Mouse (Mus musculus) adrenal gland, adult 18-20 months (tissue): ENCODE data around the gene Tenm3. TPM values are rescaled to one million over a fixed set of nuclear protein-coding genes. Genes with fewer than 3 reads are reported as not detected.

Source experiments
- DNase-seq, 2 experiments: peaks; one replicate each; pipeline ENCODE4 v3.0.0; 2021 to 2022; ENCODE audit warnings: low spot score in 2 of 2
- total RNA-seq, 2 experiments: library from RNA; stranded (reverse); gene quantifications; 1 replicate in 1 of 2; 2 replicates in 1 of 2; pipeline ENCODE4 v1.2.3; 2021

Tenm3 gene
- total RNA-seq, 2 experiments from 2014 or later = 2.3 to 9.7 TPM

DNA sequence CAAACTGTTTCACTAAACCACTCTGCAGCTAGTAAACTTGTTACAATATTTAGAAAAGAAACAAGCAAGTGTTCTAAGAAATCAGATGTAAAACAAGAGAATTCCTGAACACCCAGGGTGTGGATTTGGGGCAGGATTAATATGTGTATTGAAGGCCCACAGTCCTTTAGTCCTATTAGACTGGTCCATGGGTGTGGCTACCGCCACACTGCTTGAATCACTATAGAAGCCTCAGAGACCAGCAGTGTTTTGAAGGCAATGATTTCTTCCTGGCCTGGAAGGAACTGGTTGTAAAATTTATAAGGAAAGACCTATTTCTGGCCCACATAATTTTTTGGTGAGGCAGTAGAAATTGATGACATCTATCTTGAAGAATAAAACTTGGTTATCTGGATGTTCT, 33.1 kb downstream of the Tenm3 start:
- no peak for DNase-seq

DNA sequence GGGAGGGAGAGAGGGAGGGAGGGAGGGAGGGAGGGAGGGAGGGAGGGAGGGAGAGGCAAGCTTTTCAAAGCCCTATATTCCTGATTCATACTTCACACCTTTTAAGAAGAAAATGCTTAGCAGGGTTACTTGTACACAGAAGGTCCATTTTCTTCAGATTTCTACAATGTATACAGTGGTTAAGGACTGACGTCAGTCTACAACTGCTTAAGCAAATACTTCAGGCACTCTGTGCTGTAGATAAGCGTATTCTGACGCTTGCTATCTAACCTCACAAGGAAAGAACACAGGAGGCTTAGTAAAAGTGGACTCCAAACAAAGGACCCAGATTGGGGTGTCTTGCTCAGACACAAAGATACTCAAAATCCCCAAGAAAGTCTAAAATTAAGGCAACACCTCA, 34.6 kb downstream of the Tenm3 start:
- DNase-seq = no peak

DNA sequence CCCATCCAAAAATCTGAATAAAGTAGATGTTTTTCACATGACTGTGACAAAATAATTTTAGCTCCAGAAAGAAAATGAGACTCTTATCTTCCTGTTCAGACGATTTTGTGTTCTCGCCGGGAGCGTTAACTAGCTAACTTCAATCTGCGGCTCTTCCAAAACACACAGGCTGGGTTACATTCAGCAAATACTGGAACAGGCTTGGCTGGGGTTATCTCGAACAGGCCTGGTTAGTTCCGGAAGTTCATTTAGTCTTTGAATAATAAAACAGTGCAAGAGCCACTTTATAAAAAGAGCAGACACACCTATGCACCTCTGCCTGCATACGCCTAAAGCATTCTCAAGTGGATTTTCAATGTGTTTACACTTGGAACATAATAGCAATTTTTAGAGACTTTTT, 40.7 kb downstream of the Tenm3 start:
- DNase-seq = no peak

DNA sequence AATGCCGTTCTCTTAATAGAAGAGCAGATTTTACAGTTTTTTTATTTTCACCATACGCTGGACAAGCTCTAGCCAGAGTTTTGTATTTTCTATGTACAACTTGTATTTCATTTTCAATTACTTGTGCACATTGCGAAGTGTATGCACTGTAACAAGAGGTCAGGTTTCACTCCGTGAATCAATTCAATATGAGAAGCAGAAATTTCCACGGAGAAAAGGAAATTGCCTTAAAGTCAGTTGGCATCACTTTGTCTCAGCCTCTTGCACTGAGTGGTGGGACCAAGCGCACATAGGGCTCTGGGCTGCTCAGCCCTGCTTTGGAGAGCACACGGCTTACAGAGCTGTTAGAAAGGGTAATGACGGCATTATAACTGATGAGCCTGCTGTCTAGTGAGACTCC, 41.5 kb downstream of the Tenm3 start:
- no peak for DNase-seq

DNA sequence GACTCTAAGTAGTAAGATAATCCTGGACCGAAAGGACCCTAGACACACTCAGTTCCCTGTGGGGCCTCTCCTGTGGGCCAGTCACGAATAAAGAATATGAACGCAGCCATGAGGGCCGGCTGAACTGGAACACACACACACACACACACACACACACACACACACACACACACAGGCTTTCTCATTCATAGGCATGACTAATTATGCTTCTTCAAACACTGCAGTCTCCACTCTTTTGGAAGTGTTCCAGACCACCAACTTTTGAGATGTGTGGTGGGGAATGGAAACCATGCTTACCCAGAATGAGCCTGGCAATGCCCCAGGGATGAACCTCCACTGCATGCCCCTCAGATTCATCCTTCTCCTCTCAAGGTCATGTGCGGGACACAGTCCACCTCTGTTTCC, 45.8 kb downstream of the Tenm3 start:
- DNase-seq = no peak

DNA sequence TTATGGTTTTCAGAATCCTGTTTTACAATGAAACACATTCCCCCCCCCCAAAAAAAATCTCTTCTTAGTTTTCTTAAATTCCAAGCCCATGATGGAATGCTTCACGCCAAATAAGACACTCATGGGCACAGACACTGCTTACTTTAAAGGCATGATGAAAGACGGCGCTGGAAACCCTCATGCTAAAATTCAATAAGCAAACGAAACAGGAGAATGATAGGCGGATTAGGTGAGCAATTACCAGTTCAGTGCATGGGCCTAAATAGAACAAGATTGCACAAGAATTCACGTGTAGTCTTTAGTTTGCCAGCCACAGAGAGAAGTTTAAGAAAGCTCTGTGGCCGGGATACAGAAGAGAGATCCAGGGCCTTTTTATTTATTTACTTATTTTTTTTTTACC, 49.5 kb downstream of the Tenm3 start:
- DNase-seq = no peak

DNA sequence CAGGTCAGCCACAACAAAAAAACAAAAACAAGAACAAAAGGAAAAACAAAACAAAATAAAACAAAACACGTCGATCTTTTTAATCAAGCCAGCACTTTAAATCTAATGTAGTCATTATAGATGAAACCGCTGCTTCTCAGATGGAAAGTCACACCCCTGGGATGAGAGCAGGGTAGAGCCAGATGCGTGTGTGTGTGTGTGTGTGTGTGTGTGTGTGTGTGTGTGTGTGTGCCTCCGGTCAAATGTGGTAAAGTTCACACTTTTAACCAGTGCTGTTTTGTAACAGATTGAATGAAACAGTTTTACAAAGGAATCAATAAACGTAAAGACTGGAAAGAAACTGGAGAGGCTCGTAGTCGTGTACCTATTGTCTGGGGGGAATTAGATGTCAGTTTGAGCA, 50.0 kb downstream of the Tenm3 start:
- no peak for DNase-seq

DNA sequence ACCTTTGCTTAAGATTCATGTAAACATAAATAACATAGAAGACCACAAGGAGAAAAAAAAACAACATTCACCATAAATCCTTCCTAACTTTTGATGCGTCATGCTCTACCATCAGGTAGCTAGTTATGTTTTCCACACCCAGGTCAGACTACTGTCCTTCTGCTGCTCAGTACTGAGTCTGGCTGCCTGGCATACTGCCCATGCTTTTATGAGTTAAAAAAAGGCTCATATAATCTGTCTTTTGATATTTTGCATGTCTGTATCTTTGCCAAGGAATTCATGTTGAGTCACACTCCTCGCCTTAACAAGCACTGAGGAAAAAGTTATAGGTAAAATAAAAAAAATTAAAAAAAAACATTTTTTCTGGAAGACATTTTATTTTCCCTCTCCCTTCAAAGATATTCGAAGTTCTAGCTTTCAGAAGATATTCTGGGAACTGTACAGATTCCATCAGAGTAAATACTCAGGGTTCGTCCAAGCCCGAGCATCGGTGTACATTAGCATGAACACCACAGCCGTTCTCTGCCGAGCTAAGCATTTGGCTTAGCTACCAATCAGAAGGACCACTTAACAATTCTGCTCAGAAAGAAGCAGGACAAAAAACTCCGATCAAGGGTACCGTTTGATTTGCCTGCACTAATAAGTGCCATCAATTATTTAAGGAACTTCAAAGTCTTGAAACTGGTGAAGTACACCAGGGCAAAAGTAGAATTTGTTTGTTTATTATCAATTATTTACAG, 51.0 kb downstream of the Tenm3 start:
- peak in 1 of 2 experiments; percentile 31 for DNase-seq

DNA sequence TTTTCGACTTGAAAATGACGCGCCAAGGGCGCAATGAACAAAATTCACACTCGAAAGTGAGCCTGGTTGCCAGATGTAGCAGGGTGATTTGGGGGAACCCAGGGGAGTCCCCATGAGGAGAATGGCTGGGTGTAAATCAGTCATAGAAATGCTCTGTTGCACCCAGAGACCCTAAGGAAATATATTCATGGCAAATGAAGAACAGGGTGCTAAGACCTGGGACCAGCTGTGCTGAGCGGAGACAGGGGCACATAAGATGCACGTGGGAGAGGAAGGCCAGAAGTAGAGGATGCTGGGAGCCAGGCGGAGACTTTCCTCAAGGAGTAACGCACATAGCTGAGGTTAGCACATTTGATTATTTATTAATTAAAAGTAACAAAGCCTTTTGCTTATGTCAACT, 60.4 kb downstream of the Tenm3 start:
- DNase-seq = no peak

DNA sequence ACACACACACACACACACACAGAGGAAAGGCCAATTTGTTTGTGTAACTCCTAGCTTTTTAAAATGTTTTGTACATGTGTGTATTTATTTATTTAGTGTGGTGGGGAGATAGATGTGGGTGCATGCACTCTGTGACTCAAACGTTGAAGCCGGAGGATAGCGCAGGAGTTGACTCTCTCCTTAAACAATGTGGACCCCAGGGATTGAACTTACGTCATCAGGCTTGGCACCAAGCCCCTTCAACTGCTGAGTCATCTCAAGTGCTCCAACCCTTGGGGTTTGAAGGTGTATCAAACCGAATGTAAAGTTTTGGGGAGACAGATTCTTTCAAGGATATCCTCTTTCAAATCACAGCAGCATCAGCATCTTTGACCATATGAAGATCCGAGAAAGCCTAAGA, 63.1 kb downstream of the Tenm3 start:
- no peak for DNase-seq

DNA sequence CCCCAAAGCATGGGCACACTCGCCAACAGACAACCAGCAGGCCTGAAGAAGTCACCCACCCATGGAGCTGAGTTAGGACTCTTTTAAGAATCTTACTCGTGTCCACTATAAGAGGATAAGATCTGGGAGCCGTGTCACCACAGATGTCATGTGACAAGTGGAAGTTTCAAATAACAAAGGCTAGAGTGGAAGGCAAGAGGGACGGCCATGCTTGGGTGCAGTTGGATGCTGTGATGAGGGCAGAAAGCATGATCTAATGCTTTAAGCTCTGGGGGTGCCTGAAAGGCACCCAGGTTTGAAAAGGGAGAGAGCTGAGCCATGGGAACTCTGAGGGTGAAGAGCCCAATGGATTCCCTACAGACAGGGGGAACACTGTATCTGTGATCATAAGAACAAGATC, 64.6 kb downstream of the Tenm3 start:
- no peak for DNase-seq

DNA sequence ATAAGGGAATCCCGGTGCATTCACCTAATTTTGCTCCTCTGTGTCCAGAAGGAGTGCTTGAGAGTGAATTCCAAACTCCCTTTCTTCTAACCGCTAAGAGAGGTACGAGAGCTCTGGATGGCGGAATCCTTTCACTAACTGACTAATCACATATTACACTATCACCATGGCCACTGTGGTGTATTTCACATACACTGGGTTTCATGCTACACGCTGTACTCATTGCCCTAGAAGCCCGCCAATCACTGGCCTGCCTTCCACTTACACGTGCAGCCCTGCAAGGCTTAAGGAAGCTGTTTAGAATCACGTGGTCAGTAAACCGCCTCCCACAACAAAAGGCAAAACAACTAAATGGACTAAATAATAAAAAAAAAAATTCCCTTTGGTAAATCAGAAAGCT, 67.7 kb downstream of the Tenm3 start:
- DNase-seq = no peak

DNA sequence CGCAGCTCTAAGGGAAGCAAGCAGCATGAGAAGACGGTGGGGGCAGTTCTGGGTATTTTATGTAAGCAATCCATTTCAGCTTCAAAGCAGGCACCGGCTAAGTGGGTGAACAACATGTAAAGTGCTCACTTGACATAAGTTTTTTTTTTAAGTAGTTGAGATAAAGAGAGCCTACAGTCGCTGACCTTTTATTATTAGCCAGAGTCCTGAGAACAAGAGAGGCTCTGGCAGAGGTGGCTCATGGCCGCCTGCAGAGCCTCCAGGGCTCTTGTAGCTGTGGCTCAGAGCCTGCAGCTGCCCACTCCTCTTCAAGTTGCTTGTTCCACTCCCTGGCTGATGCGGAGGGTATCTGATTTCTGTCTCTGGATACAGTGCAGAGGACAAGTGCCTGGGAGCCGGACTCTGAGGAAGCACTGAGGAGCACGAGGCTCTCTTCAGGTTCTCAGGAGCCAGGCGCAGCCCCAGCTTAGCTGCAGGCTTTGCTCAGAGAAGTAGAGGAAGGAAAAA, 68.2 kb downstream of the Tenm3 start:
- DNase-seq = no peak

DNA sequence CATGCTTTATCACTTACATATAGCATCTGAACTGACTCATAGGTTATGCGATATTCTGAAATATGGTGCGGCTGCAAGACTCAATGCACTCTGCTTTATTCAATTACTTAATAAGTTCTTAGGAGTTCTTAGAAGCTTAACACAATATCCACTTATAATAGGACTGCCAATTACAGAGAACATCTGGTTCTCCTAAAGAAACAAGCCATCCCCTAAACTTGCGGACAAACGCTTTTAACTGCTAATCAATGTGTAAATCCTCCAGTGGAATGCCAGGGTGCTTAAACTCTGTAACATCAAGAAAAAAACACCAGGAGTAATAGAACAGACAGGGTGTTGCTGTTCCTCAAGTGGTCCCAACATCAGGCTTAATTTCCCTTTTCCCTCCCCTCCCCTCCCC, 68.9 kb downstream of the Tenm3 start:
- DNase-seq = no peak

DNA sequence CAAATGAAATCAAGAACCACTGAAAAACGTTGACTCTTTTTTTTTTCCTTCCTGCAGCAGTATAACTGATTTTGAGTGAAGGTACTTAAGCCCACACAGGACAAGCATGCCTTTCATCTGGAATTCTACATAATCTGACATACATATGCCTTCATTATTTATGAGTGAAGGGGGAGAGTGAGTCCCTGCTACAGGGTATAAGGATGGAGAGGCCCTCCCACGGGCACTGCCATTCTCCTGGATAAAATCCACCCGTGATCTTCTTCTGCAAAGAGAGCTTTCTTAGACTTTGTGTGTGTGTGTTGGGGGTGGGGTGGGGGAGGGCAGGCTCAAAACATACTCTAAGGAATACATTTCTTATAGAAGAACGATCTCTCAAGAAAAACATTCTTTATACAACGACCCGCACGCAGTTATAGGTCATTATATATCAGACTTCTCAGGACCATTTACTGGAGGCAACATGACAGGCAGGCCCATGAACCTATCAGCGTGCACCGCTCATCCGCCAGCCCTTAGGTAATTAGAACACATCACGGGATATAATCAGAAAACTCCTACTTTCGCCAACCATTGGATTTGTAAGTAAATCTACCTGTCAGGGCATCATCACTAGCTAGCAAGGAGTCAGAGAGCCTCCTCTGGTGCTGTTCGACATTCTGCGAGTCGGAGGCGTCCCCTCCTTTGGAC, 77.1 kb downstream of the Tenm3 start:
- DNase-seq = no peak

DNA sequence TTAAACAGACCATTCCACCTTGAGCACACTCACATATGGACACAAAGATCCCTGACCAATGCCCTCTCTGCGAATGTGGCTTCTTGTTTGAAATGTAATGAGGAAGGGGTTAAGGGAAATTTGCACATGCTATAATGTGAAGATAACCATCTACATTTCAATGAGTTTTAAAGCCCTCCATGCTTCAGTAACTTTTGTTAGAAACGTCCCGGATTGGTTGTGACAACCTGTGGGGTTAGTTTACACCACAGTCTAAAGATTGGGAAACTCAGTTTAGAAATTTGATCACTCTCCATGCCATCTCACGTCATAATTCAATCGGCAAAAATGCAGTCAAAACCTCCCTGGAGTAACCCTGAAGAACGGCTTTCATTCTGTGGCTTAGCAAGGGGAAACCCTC, 78.5 kb downstream of the Tenm3 start:
- DNase-seq = no peak

DNA sequence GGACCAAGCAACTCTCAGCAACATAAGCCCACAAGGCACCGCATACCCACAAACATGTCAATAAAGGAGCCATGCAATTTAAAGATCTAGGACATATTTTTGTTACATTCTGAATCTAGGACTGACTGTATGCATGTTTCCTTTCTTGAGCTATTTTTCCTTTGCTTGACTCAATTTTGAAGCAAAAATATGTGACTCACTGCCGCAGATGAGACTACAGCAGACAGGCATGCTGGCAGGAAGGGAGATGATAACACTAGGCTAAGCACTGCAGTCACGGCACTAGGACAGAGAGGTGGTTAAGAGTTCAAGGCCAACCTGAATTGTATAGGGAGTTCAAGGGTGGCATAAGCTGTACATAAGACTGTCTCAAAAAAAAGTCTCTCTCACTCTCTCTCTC, 79.7 kb downstream of the Tenm3 start:
- no peak for DNase-seq

DNA sequence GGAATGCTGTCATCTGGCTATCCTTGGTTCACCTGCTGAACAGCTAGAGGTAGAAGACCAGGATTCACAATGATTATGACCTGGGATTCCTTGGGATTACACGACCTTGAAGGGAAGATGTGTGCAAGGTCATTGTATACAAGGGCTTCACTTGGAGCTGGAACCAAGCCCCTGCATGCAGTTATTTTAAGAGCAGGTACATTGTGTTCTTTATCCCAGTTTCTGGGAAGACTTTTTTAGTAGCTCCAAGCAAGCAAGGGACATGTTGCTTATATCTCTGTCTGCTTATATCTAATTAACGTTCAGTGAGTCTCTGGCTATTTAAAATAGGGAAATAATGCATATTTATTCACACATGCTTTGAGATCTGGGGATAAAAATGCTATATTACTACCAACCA, 86.9 kb downstream of the Tenm3 start:
- DNase-seq = no peak

DNA sequence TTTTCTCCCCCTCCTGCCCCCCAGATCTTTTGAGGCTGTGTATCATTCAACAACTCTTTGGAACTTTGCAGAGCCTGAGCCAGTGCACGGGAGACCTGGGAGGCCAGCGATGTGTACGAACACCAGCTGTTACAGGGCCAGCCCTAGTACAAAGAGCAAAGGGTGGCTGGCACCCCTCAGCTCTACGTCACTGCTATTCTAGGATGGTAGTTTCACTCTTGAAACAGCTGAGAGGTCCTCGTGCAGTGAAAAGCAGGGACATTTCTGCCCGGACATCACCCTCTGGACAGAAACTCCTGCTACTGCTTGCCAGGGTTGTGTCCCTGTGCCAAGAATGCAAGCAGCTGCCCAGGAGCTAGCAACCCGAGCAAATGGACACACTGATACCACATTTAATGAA, 88.3 kb downstream of the Tenm3 start:
- DNase-seq = no peak

DNA sequence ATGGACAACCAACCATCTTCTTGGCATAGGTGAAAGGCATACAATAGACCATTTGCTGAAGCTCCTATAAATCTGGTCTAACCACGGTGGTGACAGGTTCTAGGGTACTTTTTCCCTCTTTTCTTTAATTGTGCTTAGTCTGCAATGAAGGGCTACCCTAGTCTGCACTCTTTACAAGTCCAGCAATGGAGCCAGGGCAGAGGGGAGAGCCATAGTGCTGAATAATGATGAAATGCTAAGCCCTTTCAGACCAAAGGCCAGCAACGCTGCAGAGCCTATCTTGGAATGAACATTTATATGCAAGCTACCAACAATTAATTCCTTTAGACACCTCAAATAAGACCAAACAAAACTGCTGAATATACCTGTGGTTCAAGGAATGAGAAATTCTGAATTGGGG, 88.8 kb downstream of the Tenm3 start:
- no peak for DNase-seq

DNA sequence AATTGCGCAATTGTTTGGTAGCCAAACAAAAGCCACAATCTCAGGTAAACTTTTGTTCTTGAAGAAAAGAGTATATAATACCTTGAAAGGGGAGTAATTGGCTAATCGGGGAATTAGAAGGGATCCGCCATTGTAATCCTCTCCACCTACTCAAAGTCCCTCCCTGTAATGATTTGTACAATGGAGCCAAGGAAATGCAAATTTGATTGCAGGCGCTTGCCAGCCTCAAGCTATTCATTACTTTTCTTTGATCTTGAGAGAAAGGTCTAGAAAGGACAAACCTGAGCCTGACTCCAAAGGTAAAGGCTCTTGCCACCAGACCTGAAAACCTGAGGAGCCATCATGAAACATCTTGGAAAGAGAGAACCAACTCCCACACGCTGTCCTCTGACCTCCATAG, 91.8 kb downstream of the Tenm3 start:
- no peak for DNase-seq

DNA sequence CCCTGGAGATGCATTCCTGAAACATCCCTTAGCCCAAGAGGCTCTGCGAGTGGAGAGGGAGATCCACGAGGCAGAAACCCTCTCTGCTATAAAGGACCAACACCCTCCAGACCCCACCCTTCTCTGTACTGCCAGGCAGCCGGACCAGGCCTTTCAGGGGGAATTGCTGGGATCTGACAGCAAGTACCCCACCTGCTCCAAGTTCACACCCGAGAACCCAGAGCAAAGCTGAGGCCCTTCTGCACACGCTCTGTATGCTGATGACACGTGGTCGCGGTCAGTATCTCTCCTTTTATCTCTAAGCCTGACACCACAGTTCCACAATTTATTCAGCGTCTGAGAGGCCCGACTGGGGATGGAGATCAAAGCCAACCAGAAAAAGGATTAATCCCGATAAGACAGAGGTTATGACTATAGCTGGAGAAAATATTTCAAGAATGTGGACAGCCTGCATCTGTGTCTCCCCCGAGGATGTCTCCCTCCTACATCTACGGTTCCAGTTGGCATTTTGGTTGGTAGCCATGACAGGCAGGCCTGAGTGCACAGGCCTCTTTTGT, 95.2 kb downstream of the Tenm3 start:
- no peak for DNase-seq

DNA sequence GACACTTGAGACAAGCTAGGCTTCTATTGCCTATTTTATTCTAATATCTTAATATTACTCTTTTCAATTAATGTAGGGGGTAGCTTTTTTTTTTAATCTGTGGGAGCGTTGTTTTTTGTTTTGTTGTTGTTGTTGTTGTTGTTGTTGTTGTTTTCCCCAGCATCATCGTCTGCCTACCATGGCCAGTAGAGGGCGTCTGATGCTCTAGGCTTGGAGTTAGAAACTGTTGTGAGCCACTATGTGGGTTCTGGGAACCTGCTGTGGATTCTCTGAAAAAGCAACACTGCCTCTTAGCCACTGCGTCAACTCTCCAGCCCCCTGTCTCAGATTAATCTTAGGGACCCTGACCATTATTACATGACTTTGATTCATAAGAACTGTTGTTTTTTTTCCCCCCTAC, 99.8 kb downstream of the Tenm3 start:
- no peak for DNase-seq
